Mouse (Mus musculus): ENCODE measurements around the gene Epha2. TPM values are rescaled to one million over a fixed set of nuclear protein-coding genes. Genes with fewer than 3 reads are reported as not detected.

Epha2 gene
- polyA plus RNA-seq, 1 experiment, result 46.8 TPM

DNA sequence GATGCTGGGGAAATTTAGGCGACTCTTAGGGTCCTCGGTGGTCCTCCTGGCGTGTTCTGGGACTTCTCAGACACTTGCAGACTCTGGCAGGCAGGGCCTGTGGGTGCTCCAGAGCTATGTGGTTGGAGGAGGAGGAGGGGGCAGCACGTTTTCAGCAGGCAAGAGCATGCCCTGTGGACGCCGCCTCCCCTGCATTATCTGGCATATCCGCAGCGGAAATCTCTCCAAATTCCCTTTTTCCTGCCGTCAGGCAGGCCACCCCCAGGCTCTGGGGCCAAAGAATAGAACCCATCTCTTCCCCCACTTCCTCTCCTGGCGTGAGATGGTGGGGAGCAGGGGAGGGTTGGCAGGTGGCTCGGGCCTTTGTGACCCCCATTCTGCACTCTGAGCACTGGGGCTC lies 12.9 kb downstream of the Epha2 start:
- TF ChIP-seq TCF12 (IDR thresholded peaks at IDR 0.05; ENCODE audit: insufficient read depth, poor library complexity, severe bottlenecking), result no peak
- no peak for TF ChIP-seq POLR2A (IDR thresholded peaks at IDR 0.05; ENCODE audit: insufficient read length, low read depth)
- no peak for TF ChIP-seq USF1 (IDR thresholded peaks at IDR 0.05; ENCODE audit: low read depth)
- no peak for TF ChIP-seq REST (IDR thresholded peaks at IDR 0.05; ENCODE audit: insufficient read depth, insufficient read length)
- no peak for TF ChIP-seq POLR2AphosphoS2 (IDR thresholded peaks at IDR 0.05; ENCODE audit: insufficient read length, low read depth)
- no peak for TF ChIP-seq MAX (IDR thresholded peaks at IDR 0.05; ENCODE audit: low read depth)
- TF ChIP-seq E2F4 (IDR thresholded peaks at IDR 0.05; ENCODE audit: insufficient read depth), result no peak
- TF ChIP-seq TCF3 (IDR thresholded peaks at IDR 0.05; ENCODE audit: insufficient read length, low read depth), result no peak
- TF ChIP-seq MYOG (IDR thresholded peaks at IDR 0.05; ENCODE audit: control insufficient read depth in 1 of 3, insufficient read depth in 1 of 3, insufficient read length in 2 of 3, low read depth in 2 of 3), result no peak
- no peak for TF ChIP-seq SRF (IDR thresholded peaks at IDR 0.05; ENCODE audit: control insufficient read depth, insufficient read length, low read depth)
- TF ChIP-seq CEBPB (IDR thresholded peaks at IDR 0.05; ENCODE audit: insufficient read depth, poor library complexity, severe bottlenecking), result no peak
- H3K4me2 ChIP-seq (ENCODE audit: low read depth), result no peak overlapping the region

GRCm38 (mm10) chr4:141314745-141315144 lies 13.7 kb downstream of the Epha2 start:
- Histone ChIP-seq H3K27me3 (ENCODE audit: control insufficient read depth, insufficient read depth, insufficient read length) (no peaks in the 10 kb centered on the region), H3K4me3 (no peak overlapping the region), H3K79me2 (ENCODE audit: control insufficient read depth, insufficient read depth) (peaks cover 60% of the 10 kb centered on the region), H3ac (ENCODE audit: control insufficient read depth, insufficient read length) (no peak overlapping the region), H3K36me3 (ENCODE audit: control insufficient read depth, insufficient read depth) (peaks cover 21% of the 10 kb centered on the region), H3K4me2 (ENCODE audit: low read depth) (no peak overlapping the region)
- TF ChIP-seq CEBPB (IDR thresholded peaks at IDR 0.05; ENCODE audit: insufficient read depth, poor library complexity, severe bottlenecking), result no peak
- no peak for TF ChIP-seq POLR2AphosphoS2 (IDR thresholded peaks at IDR 0.05; ENCODE audit: insufficient read length, low read depth)
- no peak for TF ChIP-seq MYOG (IDR thresholded peaks at IDR 0.05; ENCODE audit: control insufficient read depth in 1 of 3, insufficient read depth in 1 of 3, insufficient read length in 2 of 3, low read depth in 2 of 3)
- TF ChIP-seq MAX (IDR thresholded peaks at IDR 0.05; ENCODE audit: low read depth), result no peak
- TF ChIP-seq POLR2A (IDR thresholded peaks at IDR 0.05; ENCODE audit: insufficient read length, low read depth), result no peak
- no peak for TF ChIP-seq SRF (IDR thresholded peaks at IDR 0.05; ENCODE audit: control insufficient read depth, insufficient read length, low read depth)
- no peak for TF ChIP-seq REST (IDR thresholded peaks at IDR 0.05; ENCODE audit: insufficient read depth, insufficient read length)
- no peak for TF ChIP-seq E2F4 (IDR thresholded peaks at IDR 0.05; ENCODE audit: insufficient read depth)
- no peak for TF ChIP-seq TCF3 (IDR thresholded peaks at IDR 0.05; ENCODE audit: insufficient read length, low read depth)
- TF ChIP-seq TCF12 (IDR thresholded peaks at IDR 0.05; ENCODE audit: insufficient read depth, poor library complexity, severe bottlenecking), result no peak

More for the DNA sequence above, 12.9 kb downstream of the Epha2 start:
- peaks cover 14% of the 10 kb centered on the region for H3K36me3 ChIP-seq (ENCODE audit: control insufficient read depth, insufficient read depth)
- no peaks in the 10 kb centered on the region for H3K27me3 ChIP-seq (ENCODE audit: control insufficient read depth, insufficient read depth, insufficient read length)
- H3K4me3 ChIP-seq, result no peak overlapping the region
- H3ac ChIP-seq (ENCODE audit: control insufficient read depth, insufficient read length), result no peak overlapping the region
- peaks cover 68% of the 10 kb centered on the region for H3K79me2 ChIP-seq (ENCODE audit: control insufficient read depth, insufficient read depth)

DNA sequence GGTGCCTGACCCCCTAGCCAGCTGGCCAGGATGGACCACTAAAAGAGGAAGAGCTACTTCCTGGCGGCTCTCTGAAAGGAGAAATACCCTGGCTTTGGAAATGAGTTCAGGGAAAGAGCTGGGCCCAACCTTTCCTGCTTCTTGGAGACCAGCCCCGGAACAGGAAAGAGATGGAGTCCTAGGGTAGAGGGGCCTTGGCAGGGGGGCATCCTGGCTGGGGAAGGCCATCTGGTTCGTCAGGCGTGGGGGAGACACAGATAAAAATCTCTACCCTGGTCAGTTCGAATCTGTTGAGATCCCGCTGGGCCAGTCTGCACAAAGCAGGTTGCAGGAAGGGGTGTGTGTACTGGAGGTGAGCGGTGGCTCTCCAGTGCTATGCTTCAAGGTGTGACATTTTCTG lies 15.0 kb downstream of the Epha2 start:
- H3K27me3 ChIP-seq (ENCODE audit: control insufficient read depth, insufficient read depth, insufficient read length), result no peaks in the 10 kb centered on the region
- TF ChIP-seq CEBPB (IDR thresholded peaks at IDR 0.05; ENCODE audit: insufficient read depth, poor library complexity, severe bottlenecking) (no peak), TCF12 (IDR thresholded peaks at IDR 0.05; ENCODE audit: insufficient read depth, poor library complexity, severe bottlenecking) (no peak), MYOD1 (IDR thresholded peaks at IDR 0.05; ENCODE audit: control insufficient read depth in 1 of 3, insufficient read length in 2 of 3, low read depth in 2 of 3) (no peak), USF1 (IDR thresholded peaks at IDR 0.05; ENCODE audit: low read depth) (no peak), MYOG (IDR thresholded peaks at IDR 0.05; ENCODE audit: control insufficient read depth in 1 of 3, insufficient read depth in 1 of 3, insufficient read length in 2 of 3, low read depth in 2 of 3) (no peak), POLR2A (IDR thresholded peaks at IDR 0.05; ENCODE audit: insufficient read length, low read depth) (no peak), REST (IDR thresholded peaks at IDR 0.05; ENCODE audit: insufficient read depth, insufficient read length) (no peak), POLR2AphosphoS2 (IDR thresholded peaks at IDR 0.05; ENCODE audit: insufficient read length, low read depth) (no peak), E2F4 (IDR thresholded peaks at IDR 0.05; ENCODE audit: insufficient read depth) (no peak), TCF3 (IDR thresholded peaks at IDR 0.05; ENCODE audit: insufficient read length, low read depth) (no peak), SRF (IDR thresholded peaks at IDR 0.05; ENCODE audit: control insufficient read depth, insufficient read length, low read depth) (no peak), MAX (IDR thresholded peaks at IDR 0.05; ENCODE audit: low read depth) (no peak)
- H3K36me3 ChIP-seq (ENCODE audit: control insufficient read depth, insufficient read depth), result peaks cover 21% of the 10 kb centered on the region
- H3K79me2 ChIP-seq (ENCODE audit: control insufficient read depth, insufficient read depth), result peaks cover 49% of the 10 kb centered on the region
- no peak overlapping the region for H3K4me2 ChIP-seq (ENCODE audit: low read depth)
- no peak overlapping the region for H3K4me3 ChIP-seq
- no peak overlapping the region for H3ac ChIP-seq (ENCODE audit: control insufficient read depth, insufficient read length)

GRCm38 (mm10) chr4:141316498-141317180 lies 15.6 kb downstream of the Epha2 start:
- no peak overlapping the region for H3ac ChIP-seq (ENCODE audit: control insufficient read depth, insufficient read length)
- H3K27me3 ChIP-seq (ENCODE audit: control insufficient read depth, insufficient read depth, insufficient read length), result no peaks in the 10 kb centered on the region
- H3K4me2 ChIP-seq (ENCODE audit: low read depth), result no peak overlapping the region
- H3K79me2 ChIP-seq (ENCODE audit: control insufficient read depth, insufficient read depth), result peaks cover 43% of the 10 kb centered on the region
- H3K36me3 ChIP-seq (ENCODE audit: control insufficient read depth, insufficient read depth), result peaks cover 26% of the 10 kb centered on the region
- peak; percentile 1 for TF ChIP-seq REST (IDR thresholded peaks at IDR 0.05; ENCODE audit: insufficient read depth, insufficient read length)
- no peak for TF ChIP-seq E2F4 (IDR thresholded peaks at IDR 0.05; ENCODE audit: insufficient read depth)
- H3K4me3 ChIP-seq, result no peak overlapping the region

DNA sequence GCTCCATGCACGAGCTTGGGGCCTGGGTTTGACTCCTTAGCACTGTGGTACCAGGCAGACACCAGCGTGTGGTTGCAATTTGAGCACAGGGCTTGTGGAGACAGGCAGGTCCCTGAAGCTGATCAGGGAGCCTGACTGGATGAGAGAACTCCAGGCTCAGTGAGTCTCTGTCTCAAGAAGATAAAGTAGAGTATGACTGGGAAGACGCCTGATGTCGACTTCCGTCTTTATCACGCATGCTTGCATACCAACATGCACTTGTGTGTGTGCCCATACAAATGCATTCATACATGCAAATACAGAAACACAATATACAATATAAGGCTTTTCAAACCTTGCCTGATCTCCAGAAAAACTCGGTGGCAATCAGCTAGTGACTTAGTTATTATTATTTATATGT lies 16.9 kb downstream of the Epha2 start:
- Histone ChIP-seq H3ac (ENCODE audit: control insufficient read depth, insufficient read length) (no peak overlapping the region), H3K4me3 (no peak overlapping the region), H3K4me2 (ENCODE audit: low read depth) (no peak overlapping the region), H3K79me2 (ENCODE audit: control insufficient read depth, insufficient read depth) (peaks cover 31% of the 10 kb centered on the region), H3K36me3 (ENCODE audit: control insufficient read depth, insufficient read depth) (peaks cover 36% of the 10 kb centered on the region), H3K27me3 (ENCODE audit: control insufficient read depth, insufficient read depth, insufficient read length) (no peaks in the 10 kb centered on the region)
- no peak for TF ChIP-seq TCF3 (IDR thresholded peaks at IDR 0.05; ENCODE audit: insufficient read length, low read depth)
- no peak for TF ChIP-seq MAX (IDR thresholded peaks at IDR 0.05; ENCODE audit: low read depth)
- TF ChIP-seq MYOD1 (IDR thresholded peaks at IDR 0.05; ENCODE audit: control insufficient read depth in 1 of 3, insufficient read length in 2 of 3, low read depth in 2 of 3), result no peak
- TF ChIP-seq POLR2AphosphoS2 (IDR thresholded peaks at IDR 0.05; ENCODE audit: insufficient read length, low read depth), result no peak
- TF ChIP-seq REST (IDR thresholded peaks at IDR 0.05; ENCODE audit: insufficient read depth, insufficient read length), result no peak
- no peak for TF ChIP-seq E2F4 (IDR thresholded peaks at IDR 0.05; ENCODE audit: insufficient read depth)
- no peak for TF ChIP-seq TCF12 (IDR thresholded peaks at IDR 0.05; ENCODE audit: insufficient read depth, poor library complexity, severe bottlenecking)
- TF ChIP-seq MYOG (IDR thresholded peaks at IDR 0.05; ENCODE audit: control insufficient read depth in 1 of 3, insufficient read depth in 1 of 3, insufficient read length in 2 of 3, low read depth in 2 of 3), result no peak
- TF ChIP-seq USF1 (IDR thresholded peaks at IDR 0.05; ENCODE audit: low read depth), result no peak
- TF ChIP-seq CEBPB (IDR thresholded peaks at IDR 0.05; ENCODE audit: insufficient read depth, poor library complexity, severe bottlenecking), result no peak
- no peak for TF ChIP-seq SRF (IDR thresholded peaks at IDR 0.05; ENCODE audit: control insufficient read depth, insufficient read length, low read depth)
